Mouse (Mus musculus) mouse trophoblast stem cell (cell line): Measurements from ENCODE around the gene Ndufaf8.

Experiments
- in situ Hi-C, 2 experiments: fragments of 300-500 bp; cut with MseI, MboI; formaldehyde crosslinking; loops; 2 replicates in 1 of 2; 3 replicates in 1 of 2; pipeline ENCODE4 v1.15.1; 2025

The Ndufaf8 gene

GRCm38 (mm10) chr11:120134148-120134547, 35.4 kb downstream of the Ndufaf8 start:
- in situ Hi-C loops, result no loop called here

DNA sequence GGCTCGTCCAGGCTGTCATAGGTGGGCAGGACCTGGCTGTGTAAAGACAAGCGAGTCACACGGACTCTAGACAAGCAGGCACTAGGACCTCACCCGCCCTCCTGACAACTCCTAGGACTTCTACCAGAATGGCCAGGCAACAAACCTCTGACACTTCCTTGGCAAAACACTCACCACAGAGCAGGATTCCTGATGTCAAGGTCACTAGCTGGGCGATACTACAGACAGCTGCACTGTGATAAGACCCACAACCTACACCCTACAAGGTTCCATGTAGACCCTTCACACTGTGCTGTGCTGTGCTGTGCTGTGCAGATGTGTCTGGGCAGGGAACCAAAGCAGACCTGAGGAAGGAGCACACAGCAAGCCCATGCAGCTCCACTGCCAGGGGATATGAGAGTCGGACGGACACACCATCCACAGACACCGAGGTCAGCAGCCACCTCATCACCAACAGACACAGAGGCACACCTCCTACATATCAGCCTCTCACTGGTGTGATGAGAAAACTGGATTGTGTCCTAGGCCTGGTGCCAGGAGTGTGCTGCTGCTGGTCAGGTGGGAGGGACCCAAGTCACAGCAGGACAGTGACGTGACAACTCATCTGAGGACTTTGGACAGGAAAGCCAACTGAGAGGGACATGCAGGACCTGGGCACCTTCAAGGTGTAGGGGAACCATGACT, 36.3 kb downstream of the Ndufaf8 start:
- in situ Hi-C loops, result no loop called here

GRCm38 (mm10) chr11:120136195-120136594, 37.5 kb downstream of the Ndufaf8 start:
- in situ Hi-C loops, result no loop called here

GRCm38 (mm10) chr11:120136796-120137624, 38.3 kb downstream of the Ndufaf8 start:
- in situ Hi-C loops, result no loop called here

DNA sequence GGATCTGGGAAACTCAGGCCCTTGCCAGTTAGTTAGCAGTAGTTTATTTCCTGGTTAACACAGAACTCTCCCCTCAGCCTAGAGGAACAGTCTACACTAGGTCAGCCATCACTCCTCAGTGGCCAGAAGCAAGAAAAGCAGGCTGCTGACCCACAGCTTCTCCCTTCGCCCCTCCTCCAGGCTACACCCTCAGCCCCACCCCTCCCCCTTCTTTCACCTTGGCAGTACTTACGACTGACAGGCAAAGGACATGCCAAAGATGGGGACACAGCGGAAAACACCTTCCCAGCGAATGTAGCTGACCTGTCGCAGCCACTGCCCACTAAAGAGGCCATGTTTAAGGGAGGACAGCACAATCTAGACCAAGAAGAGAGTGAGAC, 38.9 kb downstream of the Ndufaf8 start:
- in situ Hi-C loops, result no loop called here

DNA sequence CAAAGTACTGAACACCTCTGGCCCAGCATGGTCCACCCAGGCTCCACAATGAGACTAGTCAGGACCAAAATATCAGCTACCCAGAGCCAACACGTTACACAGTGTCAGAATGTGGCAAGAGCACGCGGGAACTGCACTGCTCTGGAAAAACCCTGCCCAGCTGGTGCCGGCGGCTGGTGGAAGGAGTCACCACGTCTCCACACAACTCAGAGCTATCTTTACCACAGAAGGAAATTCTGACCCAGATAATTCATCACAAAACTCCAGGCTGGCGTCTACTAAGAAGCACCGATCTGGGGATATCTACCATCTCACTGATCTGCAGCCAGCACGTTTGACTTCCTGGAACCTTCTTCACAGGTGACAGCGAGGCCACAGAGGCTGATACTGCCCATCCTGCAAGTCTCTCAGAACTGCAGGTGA, 40.6 kb downstream of the Ndufaf8 start:
- in situ Hi-C loops, result no loop called here

DNA sequence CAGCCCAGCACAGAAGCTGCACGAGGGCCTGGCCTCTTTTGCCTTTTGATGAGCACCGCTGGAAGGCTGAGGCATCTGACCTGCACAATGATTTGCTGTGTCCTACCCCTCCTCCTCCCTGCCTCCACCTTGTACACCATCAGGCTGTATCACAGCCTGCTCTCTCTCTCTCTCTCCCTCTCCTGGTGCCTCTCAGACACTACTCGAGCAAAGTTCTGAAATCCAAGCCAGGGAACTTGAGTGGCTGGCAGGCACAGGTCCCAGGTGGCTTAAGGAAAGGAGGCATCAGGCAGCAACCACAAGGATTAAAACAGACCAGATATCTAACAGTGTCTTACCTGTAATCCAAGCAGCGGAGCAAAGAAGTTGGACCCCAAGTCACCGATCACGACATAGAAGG, 41.5 kb downstream of the Ndufaf8 start:
- in situ Hi-C loops, result no loop called here

GRCm38 (mm10) chr11:120142601-120143051, 43.9 kb downstream of the Ndufaf8 start:
- in situ Hi-C loops, result no loop called here

- in situ Hi-C loops, result no loop called here
Measured at GRCm38 (mm10) chr11:120143708-120144497, 45.2 kb downstream of the Ndufaf8 start.

DNA sequence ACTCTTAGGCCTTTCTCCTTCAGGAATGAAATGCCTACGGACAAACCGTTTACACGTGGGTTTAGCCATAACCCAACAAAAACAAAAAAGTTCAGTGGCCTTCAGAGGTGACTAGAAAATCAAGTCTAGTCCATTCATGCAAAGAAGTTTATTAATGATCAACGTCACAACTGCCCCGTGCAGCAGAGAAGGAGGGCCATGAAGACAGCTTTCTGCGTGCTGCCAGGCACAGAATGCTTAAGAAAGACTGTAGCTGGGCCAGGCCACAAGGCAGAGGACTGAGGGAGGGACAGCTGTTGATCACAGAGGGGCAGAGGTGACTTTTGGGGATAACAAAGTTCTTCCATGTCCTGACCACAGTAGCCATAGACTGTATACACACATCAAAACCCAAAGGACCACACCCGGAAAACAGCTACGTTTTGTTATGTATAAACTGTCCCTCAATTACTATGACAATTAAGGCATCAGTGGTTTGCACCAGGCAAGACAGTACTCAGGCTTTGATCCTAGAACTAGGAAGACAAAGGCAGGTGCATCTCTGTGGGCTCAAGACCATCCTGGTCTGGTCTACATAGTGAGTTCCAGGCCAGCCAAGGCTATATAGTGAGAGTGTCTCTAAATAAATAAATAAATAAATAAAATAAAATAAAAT, 49.6 kb downstream of the Ndufaf8 start:
- in situ Hi-C loops, result no loop called here

DNA sequence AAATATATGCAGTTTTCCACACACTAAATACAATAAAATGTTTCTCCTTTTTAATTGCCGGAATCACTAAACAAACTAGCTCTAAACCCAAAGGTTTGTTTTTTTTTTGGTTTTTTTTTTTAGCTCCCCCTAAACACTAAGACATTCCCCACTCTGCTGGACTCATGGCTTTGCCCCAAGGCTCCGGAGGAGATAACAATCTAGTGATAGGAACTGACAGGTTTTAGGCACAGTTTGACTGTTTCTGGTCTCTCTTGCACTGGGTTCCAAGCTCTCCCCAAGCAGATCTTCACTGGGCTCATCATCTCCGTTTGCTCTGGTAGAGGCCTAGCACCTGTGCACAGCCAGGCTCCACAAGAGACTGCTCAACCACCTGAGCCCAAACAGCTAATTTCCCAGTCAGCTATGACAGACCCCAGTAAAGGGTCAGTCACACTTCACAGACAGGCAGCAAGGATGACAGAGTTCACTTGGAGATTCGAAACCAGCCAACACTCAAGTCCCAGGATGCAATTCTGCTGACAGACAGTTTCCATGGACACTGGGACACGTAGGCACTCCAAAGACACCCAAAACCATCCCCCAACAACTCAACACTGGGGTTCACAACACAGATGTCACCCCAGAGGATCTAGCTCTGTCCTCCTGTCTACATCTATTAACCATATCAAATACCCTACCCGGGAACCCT, 50.9 kb downstream of the Ndufaf8 start:
- in situ Hi-C loops, result no loop called here
